Mouse (Mus musculus) retina, postnatal 1 day (tissue): ENCODE data around the gene Wnt7b.

Experiments
- DNase-seq: peaks from one replicate; pipeline ENCODE4 v3.0.0-alpha.2; 2012

Wnt7b gene

DNA sequence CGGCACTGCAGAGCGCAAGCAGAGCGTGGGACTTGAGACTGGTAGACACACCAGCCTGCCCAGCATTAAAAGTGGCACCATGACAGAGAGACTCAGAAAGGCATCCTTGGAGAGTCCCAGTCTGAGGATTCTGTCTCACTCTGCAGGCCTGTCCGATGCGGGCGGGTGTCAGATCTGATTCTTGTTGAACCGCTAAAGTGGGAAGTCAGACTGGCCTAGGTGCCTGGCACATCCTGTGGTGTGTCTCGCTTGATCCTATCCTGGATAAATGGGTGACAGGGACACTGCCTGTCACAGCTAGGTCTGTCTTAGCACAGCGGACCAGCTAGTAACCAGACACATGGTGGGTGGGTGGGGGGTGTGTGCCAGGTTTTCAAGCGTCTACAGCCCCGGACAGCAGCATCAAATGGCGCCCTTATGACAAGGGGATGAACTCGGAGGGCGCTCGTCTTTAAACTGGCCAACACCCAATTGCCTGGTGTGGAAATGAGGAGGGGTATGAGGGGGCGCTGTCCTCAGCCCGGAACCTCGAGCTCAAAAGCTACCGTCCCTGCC, at the start of gene Wnt7b:
Gene Wnt7b (minus strand): TSS at position 118 of the 555 bp plus-strand sequence.
- peak; percentile 35 for DNase-seq

DNA sequence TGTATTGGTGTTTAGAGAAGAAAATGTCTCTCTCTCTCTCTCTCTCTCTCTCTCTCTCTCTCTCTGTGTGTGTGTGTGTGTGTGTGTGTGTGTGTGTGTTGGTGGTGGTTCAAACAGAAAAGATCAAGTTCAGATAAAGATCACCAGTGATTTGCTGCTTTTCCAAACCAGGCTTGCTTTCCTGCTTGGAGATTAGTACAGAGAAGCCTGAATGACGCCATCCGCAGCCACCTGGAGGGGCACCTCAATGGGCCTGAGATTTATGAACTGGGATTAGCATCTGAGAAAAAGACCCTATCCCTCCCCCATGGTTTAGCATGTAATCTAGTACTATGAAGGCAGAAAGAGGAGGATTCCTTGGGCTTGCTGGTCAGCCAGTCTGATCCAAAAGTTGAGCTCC, 49.3 kb upstream of the Wnt7b start:
- DNase-seq: no peak

DNA sequence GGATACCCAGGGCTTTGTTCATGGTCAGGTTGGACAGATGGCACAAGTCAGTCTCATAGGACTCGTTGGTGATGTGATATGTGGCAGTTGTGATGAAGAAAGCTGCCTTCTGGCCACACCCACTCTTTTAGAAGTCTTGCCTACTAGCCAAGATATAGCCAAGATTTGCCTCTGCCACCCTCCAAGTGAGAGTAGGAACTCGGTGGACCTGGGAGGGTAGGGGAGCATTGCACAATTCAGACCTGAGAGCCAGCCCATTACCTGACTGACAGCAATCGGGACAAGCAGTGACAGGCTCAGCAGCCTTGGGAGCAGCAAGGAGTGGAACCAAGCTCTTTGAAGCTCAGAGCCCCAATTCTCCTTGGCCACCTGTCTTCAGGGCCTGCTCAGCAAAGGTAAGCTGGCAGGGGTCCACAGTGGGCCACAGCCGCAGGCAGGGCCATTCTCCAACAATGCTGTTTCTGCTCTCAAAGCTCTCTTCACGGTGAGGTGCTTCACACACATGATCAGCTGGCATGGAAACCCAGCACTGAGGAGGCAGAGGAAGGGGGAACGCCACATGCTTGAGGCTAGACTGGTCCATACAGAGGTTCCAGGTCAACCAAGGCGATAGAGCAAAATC, 47.8 kb upstream of the Wnt7b start:
- no peak for DNase-seq

DNA sequence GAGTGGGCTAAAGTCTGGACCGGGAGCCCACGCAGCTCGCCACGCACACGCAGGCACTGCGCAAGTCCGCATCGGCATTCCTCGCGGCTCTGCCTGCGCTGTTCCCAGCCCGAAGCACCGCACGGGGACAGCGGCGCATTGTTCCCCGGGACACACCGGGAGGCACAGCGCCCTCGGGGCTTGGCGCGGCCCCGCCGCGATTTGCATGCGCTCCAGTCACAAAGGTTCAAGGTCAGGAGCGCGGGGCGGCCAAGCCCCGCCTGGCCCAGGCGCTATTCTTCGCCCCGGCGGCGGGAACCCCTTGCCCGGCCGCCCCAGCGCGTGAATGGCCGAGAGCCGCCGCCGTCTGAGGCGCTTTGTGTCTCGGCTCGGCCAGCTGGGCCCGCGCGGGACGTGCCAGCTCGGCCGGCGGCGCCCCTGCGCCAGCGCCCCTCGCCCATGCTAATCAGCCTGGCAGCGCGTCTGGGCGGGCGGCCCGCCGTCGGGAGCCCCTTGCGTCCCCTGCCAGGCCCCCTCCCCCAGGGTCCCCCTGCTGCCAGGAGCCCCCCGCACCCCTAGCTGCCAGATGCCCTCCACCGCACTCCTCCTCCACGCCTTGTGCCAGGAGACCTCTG, 43.5 kb upstream of the Wnt7b start:
- peak; percentile 81 for DNase-seq

DNA sequence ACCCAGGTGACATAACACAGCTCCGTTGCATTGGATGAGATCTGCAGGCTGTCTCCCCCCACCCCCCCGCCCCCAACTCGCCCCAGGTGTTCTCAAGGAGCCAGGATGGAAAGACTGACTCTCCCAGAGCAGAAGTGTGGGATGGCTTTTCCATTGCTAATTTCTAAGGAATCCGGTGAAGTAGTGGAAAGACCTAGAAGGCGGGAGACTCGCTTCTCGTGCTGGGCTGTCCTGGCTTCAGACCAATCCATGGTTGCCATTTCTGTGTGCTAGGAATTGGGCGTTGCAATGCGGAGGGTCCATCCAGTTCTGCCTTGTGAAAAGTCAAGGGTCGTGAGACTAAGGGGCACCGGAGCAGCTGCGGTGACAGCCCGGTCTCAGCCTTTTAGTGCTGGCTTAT, 39.9 kb upstream of the Wnt7b start:
- no peak for DNase-seq

DNA sequence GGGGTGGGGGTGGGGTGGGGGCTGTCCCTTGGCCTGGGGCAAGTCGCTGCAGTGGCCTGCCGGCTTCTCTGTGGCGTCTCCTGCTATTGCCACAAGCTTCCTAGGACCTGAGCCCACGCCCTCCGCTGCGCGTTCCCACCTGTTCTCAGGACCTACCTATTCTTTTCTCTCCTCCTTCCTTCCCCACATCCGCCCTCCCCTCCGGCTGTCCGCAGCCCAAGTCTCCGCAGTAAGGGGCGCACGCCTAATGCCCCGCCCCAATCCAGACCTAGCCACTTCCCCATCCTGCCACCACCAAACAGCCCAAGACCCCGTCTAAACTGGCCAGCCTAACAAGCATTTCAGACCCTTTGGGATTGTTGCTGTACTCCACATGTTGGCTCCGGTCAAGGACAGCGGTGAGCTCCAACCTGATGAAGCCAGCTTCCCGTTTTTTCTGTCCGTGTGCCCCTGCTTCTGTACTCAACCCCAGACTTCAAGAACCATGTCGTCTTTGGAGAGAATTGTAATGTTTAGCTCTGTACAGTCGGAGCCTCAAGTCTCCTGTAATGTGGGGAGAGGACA, 33.3 kb upstream of the Wnt7b start:
- DNase-seq: no peak

DNA sequence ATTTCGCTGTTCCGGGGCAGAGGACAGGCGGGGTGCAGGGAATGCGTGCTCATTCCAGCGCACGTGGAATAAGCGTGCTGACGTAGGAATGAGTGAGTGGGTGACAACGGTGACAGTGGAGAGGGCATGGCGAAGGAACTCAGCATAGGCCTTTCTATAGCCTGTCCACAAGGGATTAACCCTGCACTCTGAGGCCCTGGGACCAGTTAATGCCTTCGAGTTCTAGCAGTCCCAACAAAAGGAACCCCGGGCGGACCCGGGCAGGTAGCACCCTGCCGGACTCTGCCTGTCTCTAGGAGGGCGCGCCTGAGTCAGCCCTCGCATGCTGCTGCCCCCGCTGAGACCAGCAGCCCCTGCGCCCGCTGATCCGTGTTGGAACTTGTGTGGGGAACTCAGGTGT, 32.8 kb upstream of the Wnt7b start:
- no peak for DNase-seq

DNA sequence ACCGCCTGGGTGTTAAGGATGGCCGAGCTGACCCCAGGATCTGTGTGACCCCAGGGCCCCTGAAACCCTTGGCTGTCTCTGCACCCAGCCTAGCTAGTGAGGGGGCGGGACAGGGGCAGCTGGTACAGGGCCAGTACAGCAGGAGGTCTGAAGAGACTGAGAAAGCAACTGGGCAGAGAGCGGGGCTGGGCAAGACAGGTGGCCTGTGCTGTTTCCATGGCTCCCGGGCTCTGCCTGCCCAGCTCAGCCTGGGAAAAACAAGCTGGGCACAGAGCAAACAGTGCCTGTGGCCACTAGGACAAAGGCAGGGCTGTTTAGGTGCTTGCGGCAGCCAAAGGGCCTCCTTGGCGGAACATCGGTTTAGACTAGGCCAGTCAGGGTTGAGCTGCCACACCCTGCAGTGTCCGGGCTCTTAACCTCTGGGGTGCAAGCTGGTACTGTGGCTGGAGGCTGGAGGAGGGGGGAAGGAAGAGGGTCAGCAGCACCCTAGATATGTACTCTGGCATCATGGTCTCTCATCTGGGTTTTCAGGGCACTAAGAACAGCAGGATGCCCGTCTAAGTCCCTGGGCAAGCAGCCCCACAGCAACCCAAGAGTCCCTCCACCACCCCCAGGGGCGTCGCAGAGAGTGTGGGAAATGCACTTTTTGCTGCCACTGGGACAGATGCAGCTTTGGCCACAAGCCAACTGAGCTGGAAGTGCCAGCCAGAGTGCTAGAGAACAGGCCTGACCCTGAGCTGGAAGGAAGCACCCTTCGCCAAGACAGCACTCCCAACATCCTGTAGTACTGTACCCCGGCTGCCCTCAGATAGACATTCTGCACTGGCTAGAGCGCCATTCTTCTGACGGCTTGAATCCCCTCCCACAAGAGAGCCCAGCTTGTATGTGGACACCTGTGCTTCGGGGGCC, 31.3 kb upstream of the Wnt7b start:
- peak; percentile 89 for DNase-seq

DNA sequence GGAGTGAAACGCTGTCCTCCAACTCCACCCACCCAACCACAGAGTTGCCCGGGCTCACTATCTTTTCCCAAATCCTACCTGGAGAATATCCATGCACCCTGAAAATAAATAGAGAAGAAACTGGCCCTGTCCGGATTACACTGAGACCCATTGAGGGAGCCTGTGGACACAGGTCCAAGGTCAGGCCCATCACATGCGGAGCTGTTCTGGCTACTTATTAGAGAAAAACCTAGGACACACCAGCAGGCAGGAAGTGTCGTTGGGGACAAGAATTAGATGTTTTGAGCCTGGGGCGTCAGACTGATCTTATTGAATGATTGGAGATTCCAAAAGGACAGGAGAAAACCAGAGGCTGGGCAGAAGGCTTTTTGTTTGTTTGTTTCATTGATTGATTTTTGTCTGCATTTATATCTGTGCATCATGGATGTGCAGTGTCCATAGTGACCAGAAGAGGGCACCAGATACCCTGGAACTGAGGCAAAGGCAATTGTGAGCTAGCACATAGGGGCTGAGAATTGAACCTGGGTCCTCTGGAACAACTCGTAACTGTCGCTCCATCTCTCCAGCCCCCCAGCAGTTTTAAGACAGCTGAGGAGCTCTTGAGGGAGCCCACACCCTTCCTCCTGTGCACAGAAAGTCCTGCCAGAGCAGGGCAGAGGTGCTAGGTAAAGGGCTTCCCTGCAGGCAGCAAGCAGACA, 30.5 kb upstream of the Wnt7b start:
- peak; percentile 68 for DNase-seq

DNA sequence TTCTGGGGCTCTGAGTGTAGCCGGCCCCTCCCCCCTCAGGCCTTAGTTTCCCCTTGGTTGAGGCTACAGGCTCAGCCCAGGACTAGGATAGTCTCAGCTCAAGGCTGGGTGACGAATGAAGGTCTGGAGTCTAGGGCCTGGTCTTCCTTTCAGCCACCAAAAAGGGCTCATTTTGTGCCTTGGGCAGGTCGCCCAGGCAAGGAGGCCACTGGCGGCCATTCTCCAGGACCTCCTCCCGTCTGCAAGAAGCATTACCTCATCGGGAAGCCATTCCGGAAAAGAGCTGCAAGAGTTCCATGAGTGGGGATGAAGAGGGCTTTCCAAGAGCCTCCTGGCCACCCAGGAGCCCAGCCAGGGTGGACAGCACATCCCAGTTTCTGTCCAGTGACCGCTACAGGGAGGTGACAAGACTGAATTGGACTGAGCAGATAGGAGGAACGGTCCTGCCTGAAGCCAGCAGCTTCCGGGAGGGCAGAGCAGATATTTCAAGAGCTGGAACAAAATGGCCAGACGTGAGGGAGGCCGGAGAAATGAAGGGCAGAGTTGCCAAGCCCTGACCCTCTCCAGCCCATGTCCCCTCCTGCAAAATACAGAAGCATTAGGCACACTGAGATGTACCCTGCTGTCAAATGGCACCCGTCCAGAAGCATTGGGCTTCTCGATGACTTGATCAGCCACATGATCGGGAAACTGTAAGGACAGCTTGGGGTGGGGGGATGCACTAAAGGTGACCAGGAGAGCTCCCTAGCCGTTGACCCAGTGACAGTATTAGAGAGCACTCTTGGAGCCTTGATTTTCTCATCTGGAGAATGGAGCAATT, 29.6 kb upstream of the Wnt7b start:
- DNase-seq: no peak

DNA sequence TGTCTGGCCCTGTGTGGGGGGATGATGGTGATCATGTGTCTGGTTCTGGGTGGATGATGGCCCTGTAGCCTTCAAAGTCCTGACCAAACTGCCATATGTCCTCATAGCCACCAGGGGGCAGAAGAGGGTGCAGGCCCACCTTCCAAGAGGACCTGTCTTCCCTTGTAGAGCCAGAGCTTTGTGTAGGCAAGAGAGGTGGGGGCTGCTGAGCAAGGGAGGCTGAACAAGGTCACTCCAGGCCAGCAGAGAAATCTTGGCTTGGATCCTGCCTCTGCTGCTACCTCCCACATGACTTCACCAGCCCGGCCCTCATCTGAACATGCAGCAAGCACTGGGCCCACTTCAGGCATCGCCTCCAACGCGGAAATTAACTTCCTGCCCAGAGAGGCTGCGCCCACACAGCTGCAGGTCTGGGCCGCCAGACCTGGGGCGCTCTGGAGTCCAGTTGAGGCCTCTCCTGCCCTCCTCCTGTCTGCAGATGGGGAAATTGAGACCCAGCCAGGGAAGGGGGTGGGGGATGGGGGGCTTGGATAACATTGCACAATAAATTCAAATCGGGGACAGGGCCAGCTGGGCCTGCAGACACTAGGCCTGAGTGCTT, 28.4 kb upstream of the Wnt7b start:
- peak; percentile 91 for DNase-seq

DNA sequence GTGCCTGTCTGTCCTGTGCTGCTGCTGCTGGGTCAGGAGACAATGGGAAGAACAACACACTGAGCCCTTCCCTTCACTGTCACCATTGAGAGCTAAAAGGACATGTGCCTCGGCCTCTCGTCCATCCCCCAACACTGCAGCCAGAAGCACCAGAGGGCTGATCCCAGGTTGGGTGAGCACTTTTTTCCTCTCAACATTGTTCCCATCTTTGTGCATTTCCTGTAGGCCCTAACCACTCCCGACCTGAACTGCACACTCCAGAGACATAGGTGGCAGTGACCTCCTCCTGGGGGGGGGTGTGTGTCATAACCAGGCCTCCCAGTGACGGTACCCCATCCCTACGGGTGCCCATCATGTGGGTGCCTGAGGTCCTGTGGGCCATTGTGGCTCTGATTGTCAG, 27.8 kb upstream of the Wnt7b start:
- DNase-seq: no peak

DNA sequence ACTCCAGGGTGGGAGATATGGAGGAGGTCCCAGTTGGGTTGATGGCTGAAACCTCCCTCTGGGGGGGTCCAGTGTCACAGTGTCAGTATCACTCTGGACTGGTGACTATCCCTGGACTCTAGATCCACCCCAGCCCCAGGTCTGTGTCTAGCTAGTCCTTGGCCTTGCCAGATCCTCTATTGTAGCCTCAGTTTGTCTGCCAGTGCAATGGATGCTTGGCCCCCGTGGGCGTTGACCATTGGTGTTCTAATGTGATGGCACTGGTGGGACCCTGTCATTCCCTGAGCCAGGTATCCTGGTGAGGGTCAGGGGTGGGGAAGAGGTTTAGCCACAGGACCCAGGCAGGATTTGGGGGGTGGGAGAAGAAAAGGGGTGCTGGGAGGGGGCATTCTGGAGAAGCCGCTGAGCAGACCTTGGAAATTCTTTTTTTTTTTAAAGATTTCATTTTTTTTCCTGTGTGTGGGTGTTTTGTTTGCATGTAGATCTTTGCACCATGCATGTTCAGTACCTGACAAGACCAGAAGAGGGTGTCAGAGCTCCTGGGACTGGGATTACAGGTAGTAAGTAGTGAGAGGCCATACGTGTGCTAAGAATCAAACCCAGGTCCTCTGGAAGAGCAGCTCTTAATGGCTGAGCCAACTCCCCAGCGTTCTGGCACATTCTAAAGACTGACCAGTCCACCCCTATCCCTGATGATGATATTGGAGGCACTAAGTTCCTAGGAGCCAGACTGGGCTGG, 27.2 kb upstream of the Wnt7b start:
- no peak for DNase-seq

DNA sequence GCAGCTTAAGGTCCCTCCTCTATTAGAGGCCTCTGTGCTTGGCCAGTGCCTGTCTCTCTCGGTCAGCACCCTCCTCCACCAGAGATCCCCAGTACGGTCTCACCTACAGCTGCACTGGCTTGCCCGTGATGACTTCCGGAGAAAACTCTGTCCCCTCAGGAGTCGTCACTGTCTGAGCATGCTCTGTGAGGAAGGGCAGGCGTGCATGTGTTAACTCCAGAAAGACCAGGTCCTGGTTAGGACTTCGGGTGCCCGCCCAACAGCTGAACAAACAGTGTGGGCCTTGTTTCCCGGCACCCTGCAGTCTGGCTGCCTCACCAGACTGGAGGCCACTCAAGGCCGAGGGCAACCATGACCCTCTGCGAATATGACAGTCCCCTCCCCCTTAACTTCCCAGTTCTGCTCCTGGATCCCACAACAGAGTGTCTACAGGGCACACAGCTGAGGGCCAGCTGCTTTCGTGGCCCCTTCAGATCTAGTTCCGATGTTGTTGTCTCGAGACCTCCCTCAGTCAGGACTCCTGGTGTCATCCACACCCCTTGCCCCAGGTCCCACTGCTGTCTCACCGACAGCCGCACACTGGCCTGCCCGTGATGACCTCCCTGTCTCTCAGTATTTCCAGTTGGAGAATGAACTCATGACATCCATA, 23.8 kb upstream of the Wnt7b start:
- DNase-seq: peak; percentile 38

DNA sequence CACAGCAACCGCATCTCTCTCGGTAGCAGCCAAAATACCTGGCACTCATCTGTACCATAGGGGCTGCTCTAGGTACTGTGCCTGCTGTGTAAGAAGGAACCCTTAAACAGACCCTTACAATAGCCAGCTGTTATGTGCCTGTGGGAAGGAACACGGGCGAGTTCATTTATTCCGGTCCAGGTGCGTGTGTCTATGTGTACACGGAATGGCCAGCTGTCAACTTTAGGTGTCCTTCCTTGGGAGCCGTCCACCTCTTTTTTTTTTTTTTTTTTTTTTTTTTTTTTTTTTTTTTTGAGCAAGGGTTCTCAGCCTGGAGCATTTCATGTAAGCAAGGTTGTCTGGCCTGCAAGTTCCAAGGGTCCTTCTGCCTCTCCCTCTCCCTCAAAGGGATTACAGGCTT, 22.7 kb upstream of the Wnt7b start:
- DNase-seq: no peak

DNA sequence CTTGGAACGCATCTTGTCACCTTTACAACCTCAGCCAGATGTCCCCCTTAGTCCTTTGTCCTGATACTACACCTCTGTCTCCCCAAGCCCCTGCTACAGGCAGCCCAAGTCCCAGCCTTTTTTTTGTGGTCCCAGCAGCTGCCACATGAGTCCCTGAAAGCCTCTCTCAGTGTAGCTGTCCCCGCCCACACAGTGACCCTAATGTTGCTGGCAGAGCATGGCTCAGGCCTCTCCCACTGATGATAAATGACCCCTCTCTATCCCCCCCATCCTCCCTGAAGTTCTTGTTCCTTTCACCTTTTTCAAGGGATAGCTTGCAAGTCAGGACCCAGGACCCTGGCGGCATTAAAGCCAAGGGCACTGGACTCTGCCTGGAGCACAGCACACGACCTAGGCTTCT, 22.2 kb upstream of the Wnt7b start:
- no peak for DNase-seq

DNA sequence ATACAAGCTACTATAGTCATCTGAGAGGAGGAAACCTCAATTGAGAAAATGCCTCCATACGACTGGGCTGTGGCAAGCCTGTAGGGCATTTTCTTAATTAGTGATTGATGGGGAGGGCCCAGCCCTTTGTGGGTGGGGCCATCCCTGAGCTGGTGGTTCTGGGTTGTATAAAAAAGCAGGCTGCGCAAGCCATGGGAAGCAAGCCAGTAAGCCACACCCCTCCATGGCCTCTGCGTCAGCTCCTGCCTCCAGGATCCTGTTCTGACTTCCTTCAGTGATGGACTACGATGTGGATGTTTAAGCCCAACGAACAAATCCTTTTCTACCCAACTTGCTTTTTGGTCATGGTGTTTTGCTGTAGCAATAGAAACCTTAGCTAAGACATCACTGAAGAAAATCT, 21.1 kb upstream of the Wnt7b start:
- no peak for DNase-seq

DNA sequence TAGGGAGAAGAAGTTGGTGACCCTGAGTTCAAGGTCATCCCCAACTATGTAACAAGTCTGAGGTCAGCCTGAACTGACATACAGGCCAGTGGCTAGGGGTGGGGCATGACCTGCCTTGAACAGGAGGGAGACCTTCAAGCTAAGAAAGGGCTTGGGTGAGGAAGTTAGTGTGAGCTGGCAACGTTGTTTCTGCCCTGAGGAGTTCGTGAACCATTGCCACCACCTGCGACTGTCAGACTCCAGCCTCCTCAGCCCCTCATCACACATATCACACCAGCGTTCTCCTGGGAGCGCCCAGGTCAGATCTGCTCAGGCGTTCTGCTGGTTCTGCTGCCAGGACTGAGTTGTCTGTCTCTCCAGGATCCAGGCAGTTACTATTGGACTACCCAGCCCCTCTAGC, 20.5 kb upstream of the Wnt7b start:
- no peak for DNase-seq

DNA sequence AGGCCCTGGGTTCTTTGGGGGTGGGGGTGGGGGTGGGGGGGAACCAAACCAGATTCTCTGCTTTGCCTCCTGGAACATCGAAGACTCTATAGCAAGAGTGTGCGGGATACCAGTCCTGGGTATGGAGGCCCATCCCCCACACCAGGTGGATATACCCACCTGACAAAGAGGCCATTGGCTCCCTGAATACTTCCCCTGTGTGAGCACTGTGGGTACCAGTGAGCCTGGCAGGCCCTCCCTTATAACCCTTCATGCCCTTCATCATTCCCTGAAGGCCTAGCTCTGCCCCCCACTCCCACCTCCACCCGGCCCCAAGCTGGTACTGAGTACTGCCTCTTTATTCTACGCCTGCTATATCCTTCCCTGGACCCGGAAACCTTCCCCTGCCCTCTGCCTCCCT, 19.7 kb upstream of the Wnt7b start:
- DNase-seq: no peak

DNA sequence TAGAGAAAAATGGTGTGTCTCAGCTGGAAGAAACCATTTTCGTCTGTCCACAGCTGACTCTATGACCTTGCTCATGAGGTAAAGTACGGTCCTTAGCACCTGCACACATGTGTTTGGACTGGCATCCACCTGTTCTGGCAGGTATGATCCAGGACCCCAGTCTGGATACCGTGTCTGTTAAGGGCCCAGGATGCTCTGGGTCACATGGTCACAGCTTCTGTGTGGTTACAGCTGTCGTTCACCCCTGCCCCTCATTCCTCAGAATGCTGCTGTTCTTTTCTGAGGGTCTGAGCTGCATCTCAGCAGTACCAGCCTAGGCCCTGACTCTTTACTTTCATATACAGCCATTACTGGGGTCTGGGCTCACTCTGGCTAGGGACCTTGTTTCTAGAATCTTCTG, 18.9 kb upstream of the Wnt7b start:
- no peak for DNase-seq
